In genomic region chr7:80642976-80643666, GRCm38 (mm10) we compare ENCODE assay signal across 13 mouse cellular contexts. TPM values are rescaled to one million over a fixed set of nuclear protein-coding genes. Genes with fewer than 3 reads are reported as not detected.
DNase-seq lines count a peak whose midpoint lies in the region; ATAC-seq and TF ChIP-seq lines count a peak whose summit lies in the region.
"Had no signal": no experiment of that assay in that cellular context is flagged by ENCODE, and none has a peak within 500 bp of the region (broad histone marks: within the 10 kb centered on the region; RNA-seq: fewer than 3 reads in every experiment).

No protein-coding gene starts in this region.

- 62% methylated on average over 8 of the region's 8 CpGs for WGBS in forebrain, embryonic 15.5 days
- 74% methylated on average over 8 of the region's 8 CpGs for WGBS in forebrain, embryonic 13.5 days
- WGBS in intestine, postnatal 0 days: 68% methylated on average over 8 of the region's 8 CpGs

- TF ChIP-seq CTCF in intestine, postnatal 0 days (IDR thresholded peaks at IDR 0.05; ENCODE audit: low read depth): no peak

- no peaks in the 10 kb centered on the region for H3K36me3 ChIP-seq in forebrain, embryonic 15.5 days
- no peaks in the 10 kb centered on the region for H3K36me3 ChIP-seq in forebrain, embryonic 13.5 days (ENCODE audit: poor library complexity, severe bottlenecking)
- H3K36me3 ChIP-seq in intestine, postnatal 0 days (ENCODE audit: control insufficient read depth, insufficient read depth): no peaks in the 10 kb centered on the region
- H3K36me3 ChIP-seq: neural tube, embryonic 13.5 days had no signal

- no peak overlapping the region for H3K4me2 ChIP-seq in forebrain, embryonic 15.5 days (replicated peaks)
- no peak overlapping the region for H3K4me2 ChIP-seq in forebrain, embryonic 13.5 days
- H3K4me2 ChIP-seq in intestine, postnatal 0 days (replicated peaks; ENCODE audit: low read depth): no peak overlapping the region
- H3K4me2 ChIP-seq: midbrain, embryonic 11.5 days; neural tube, embryonic 13.5 days had no signal

- intact Hi-C loops in gastrocnemius, postnatal 36 days (cut with DNase I): loop anchor here (5.0 kb wide), 1 partner anchor 44 kb away; the partner anchor contains the start of gene Crtc3

- H3K4me3 ChIP-seq in forebrain, embryonic 15.5 days: no peak overlapping the region
- no peak overlapping the region for H3K4me3 ChIP-seq in forebrain, embryonic 13.5 days
- H3K4me3 ChIP-seq in intestine, postnatal 0 days (ENCODE audit: low read depth, low read length): no peak overlapping the region
- H3K4me3 ChIP-seq: neural tube, embryonic 13.5 days had no signal

- H3K27me3 ChIP-seq in forebrain, embryonic 15.5 days: no peaks in the 10 kb centered on the region
- H3K27me3 ChIP-seq in forebrain, embryonic 13.5 days: no peaks in the 10 kb centered on the region
- H3K27me3 ChIP-seq in intestine, postnatal 0 days (replicated peaks; ENCODE audit: control insufficient read depth, insufficient read depth, low read length): no peaks in the 10 kb centered on the region
- H3K27me3 ChIP-seq: neural tube, embryonic 13.5 days had no signal

- H3K9ac ChIP-seq in forebrain, embryonic 15.5 days (replicated peaks): no peak overlapping the region
- no peak overlapping the region for H3K9ac ChIP-seq in forebrain, embryonic 13.5 days
- no peak overlapping the region for H3K9ac ChIP-seq in intestine, postnatal 0 days (ENCODE audit: low read depth, low read length)
- H3K9ac ChIP-seq: neural tube, embryonic 13.5 days had no signal

- H3K9me3 ChIP-seq in forebrain, embryonic 15.5 days: no peaks in the 10 kb centered on the region
- no peaks in the 10 kb centered on the region for H3K9me3 ChIP-seq in forebrain, embryonic 13.5 days (replicated peaks)
- H3K9me3 ChIP-seq in intestine, postnatal 0 days (ENCODE audit: control insufficient read depth): no peaks in the 10 kb centered on the region
- H3K9me3 ChIP-seq: neural tube, embryonic 13.5 days had no signal

- peak; percentile 51 to 60 for DNase-seq in spleen, postnatal 36 days (ENCODE audit: low spot score in 2 of 2)
- no peak for DNase-seq in spleen, adult 18-20 months
- DNase-seq in thymus, postnatal 36 days: peak; percentile 50 to 67
- DNase-seq in gastrocnemius, postnatal 36 days: no peak
- DNase-seq: heart, adult 11 months; lung, adult 2 months had no signal

- ATAC-seq in forebrain, embryonic 15.5 days (replicated peaks): 0 out of 2 replicates have a peak, but pooled peaks have one; percentile 24
- no peak for ATAC-seq in forebrain, embryonic 13.5 days
- ATAC-seq in inflammation-experienced regulatory T-cells, adult 6 months: peak; percentile 47
- no peak for ATAC-seq in intestine, postnatal 0 days
- ATAC-seq: hindbrain, embryonic 16.5 days had no signal

- H3K4me1 ChIP-seq in forebrain, embryonic 15.5 days: peaks cover 40% of the 10 kb centered on the region
- H3K4me1 ChIP-seq in forebrain, embryonic 13.5 days: peaks cover 25% of the 10 kb centered on the region
- no peaks in the 10 kb centered on the region for H3K4me1 ChIP-seq in intestine, postnatal 0 days (replicated peaks; ENCODE audit: control insufficient read depth, insufficient read depth, low read length)

- H3K27ac ChIP-seq in forebrain, embryonic 15.5 days (replicated peaks): no peak overlapping the region
- no peak overlapping the region for H3K27ac ChIP-seq in forebrain, embryonic 13.5 days
- H3K27ac ChIP-seq in intestine, postnatal 0 days (ENCODE audit: low read depth, low read length): no peak overlapping the region
- H3K27ac ChIP-seq: neural tube, embryonic 13.5 days had no signal

RNA-seq across cellular contexts. Expression of gene Crtc3, which starts 45.6 kb away (rescaled TPM):
- 17.0 and 20.9 TPM in 2 replicates for polyA plus RNA-seq in forebrain, embryonic 15.5 days (2015; fragmentation: Nextera tagmentation; extraction: Ambion mirVana)
- 10.3 and 11.5 TPM in 2 replicates for polyA plus RNA-seq in forebrain, embryonic 13.5 days (2015; fragmentation: Nextera tagmentation; extraction: Ambion mirVana)
- polyA plus RNA-seq in inflammation-experienced regulatory T-cells, adult 6 months (2017; shearing (Covaris generic)): 10 to 100 TPM in 2 of 3 experiments, 1 to 10 TPM in 1; 8.7 to 24.0 (median 21.0) TPM
- 11.5 and 13.8 TPM in 2 replicates for polyA plus RNA-seq in intestine, postnatal 0 days (2015; fragmentation: Nextera tagmentation; extraction: Ambion mirVana)
- total RNA-seq in gastrocnemius, postnatal 36 days (2021): 10 to 100 TPM; 10.2 to 10.3 TPM

Comparison
In these comparisons a context has a peak if more than half of its experiments do, and no peak if none do; other contexts are left out.
1. ATAC-seq: peak in forebrain, embryonic 15.5 days (single experiment) and inflammation-experienced regulatory T-cells, adult 6 months (single experiment); none in forebrain, embryonic 13.5 days (single experiment) and intestine, postnatal 0 days (single experiment).
2. DNase-seq: peak in spleen, postnatal 36 days (2 of 2) and thymus, postnatal 36 days (2 of 2); none in spleen, adult 18-20 months (0 of 2) and gastrocnemius, postnatal 36 days (0 of 2).